Mouse (Mus musculus) Patski (cell line): ENCODE measurements around the gene Gngt2. TPM values are rescaled to one million over a fixed set of nuclear protein-coding genes. Genes with fewer than 3 reads are reported as not detected.
A peak's percentile ranks its signal among the peaks of the same experiment; 100 is the strongest.

Experiments used
- ATAC-seq: fragments of 100-300 bp; one replicate; pipeline ENCODE4 v1.8.0; 2021
- CTCF ChIA-PET: fragments of 350-600 bp; sonication (Branson Sonifier 250); formaldehyde crosslinking; loops from one replicate; lab custom pipeline; 2022; ENCODE audit warnings: inconsistent platforms; lab: Charles Lee
- POLR2A ChIA-PET: fragments of 350-600 bp; sonication (Branson Sonifier 250); formaldehyde crosslinking; loops from one replicate; lab custom pipeline; 2022; ENCODE audit warnings: antibody characterized with exemption, inconsistent platforms; lab: Charles Lee
- DNase-seq: peaks from one replicate; pipeline ENCODE4 v3.0.0-alpha.2; 2011; ENCODE audit warnings: low read depth, low spot score
- H3K27me3 ChIP-seq: fragments of 371-371 bp; one replicate; pipeline ENCODE4 v1.5.1; 2021
- CTCF ChIP-seq: fragments of 100-300 bp; IDR thresholded peaks from one replicate; pipeline ENCODE4 v1.5.1; 2021
- in situ Hi-C: fragments of 300-500 bp; cut with MboI; formaldehyde crosslinking; loops from 3 replicates; pipeline ENCODE4 v1.11.1; 2018; ENCODE audit warnings: low pct_unique_long_range_greater_than_20kb, mixed read lengths
- polyA plus RNA-seq: library from polyadenylated mRNA; unstranded; gene quantifications from one replicate; pipeline ENCODE4 v1.2.3, GENCODE M21; 2021

Gene Gngt2
- polyA plus RNA-seq, 1 experiment from 2014 or later, result not detected

GRCm38 (mm10) chr11:95825625-95826024 is 11.4 kb upstream of the Gngt2 start:
- in situ Hi-C loops, result no loop called here
- TF ChIP-seq CTCF, result no peak
- ChIA-PET CTCF (interaction anchor here (1.3 to 2.0 kb wide), 2 partner anchors 9 to 28 kb away, joined by 4 to 6 read pairs; no protein-coding TSS in a partner anchor), POLR2A (no interaction called here)
- H3K27me3 ChIP-seq, result peaks cover 10% of the 10 kb centered on the region
- ATAC-seq (no peak), DNase-seq (no peak)

- in situ Hi-C loops, result no loop called here
- ATAC-seq (no peak), DNase-seq (no peak)
- no peak for TF ChIP-seq CTCF
- ChIA-PET CTCF (interaction anchor here (0.7 to 1.7 kb wide), 9 partner anchors 13 to 314 kb away, joined by 3 to 5 read pairs (median 3); partner anchors contain the start of gene Snf8), POLR2A (no interaction called here)
- peaks cover 14% of the 10 kb centered on the region for H3K27me3 ChIP-seq
These were observed 10.5 kb upstream of the Gngt2 start for GRCm38 (mm10) chr11:95826317-95827167.

- DNase-seq (no peak), ATAC-seq (no peak)
- in situ Hi-C loops, result no loop called here
- H3K27me3 ChIP-seq, result peaks cover 14% of the 10 kb centered on the region
- POLR2A ChIA-PET, result no interaction called here
- CTCF ChIA-PET, result interaction anchor here (0.7 to 1.7 kb wide), 12 partner anchors 9 to 314 kb away, joined by 3 to 5 read pairs (median 3); partner anchors contain the start of gene Snf8
- TF ChIP-seq CTCF, result no peak
These were observed 9.9 kb upstream of the Gngt2 start for GRCm38 (mm10) chr11:95827168-95827447.

- DNase-seq, result peak; percentile 25
- H3K27me3 ChIP-seq, result peaks cover 14% of the 10 kb centered on the region
- CTCF ChIA-PET, result interaction anchor here (0.7 to 1.7 kb wide), 13 partner anchors 8 to 313 kb away, joined by 3 to 5 read pairs (median 3); partner anchors contain the start of gene Snf8
- no peak for TF ChIP-seq CTCF
- POLR2A ChIA-PET, result no interaction called here
- no peak for ATAC-seq
- in situ Hi-C loops, result no loop called here
These were observed 9.4 kb upstream of the Gngt2 start for GRCm38 (mm10) chr11:95827464-95828085.

GRCm38 (mm10) chr11:95828181-95828964 is 8.6 kb upstream of the Gngt2 start:
- POLR2A ChIA-PET, result no interaction called here
- TF ChIP-seq CTCF, result no peak
- peaks cover 14% of the 10 kb centered on the region for H3K27me3 ChIP-seq
- CTCF ChIA-PET, result interaction anchor here (1.0 to 1.7 kb wide), 10 partner anchors 8 to 262 kb away, joined by 3 to 5 read pairs (median 3); no protein-coding TSS in a partner anchor
- in situ Hi-C loops, result no loop called here
- ATAC-seq (no peak), DNase-seq (no peak)

GRCm38 (mm10) chr11:95829526-95830050 is 7.4 kb upstream of the Gngt2 start:
- POLR2A ChIA-PET, result no interaction called here
- no peak for TF ChIP-seq CTCF
- H3K27me3 ChIP-seq, result peaks cover 14% of the 10 kb centered on the region
- in situ Hi-C loops, result no loop called here
- CTCF ChIA-PET, result no interaction called here
- no peak for DNase-seq
- ATAC-seq, result no peak

- ATAC-seq, result no peak
- in situ Hi-C loops, result no loop called here
- no peak for DNase-seq
- CTCF ChIA-PET, result no interaction called here
- POLR2A ChIA-PET, result no interaction called here
- H3K27me3 ChIP-seq, result peaks cover 7% of the 10 kb centered on the region
- no peak for TF ChIP-seq CTCF
These were observed 6.4 kb upstream of the Gngt2 start for GRCm38 (mm10) chr11:95830411-95831275.

- DNase-seq (no peak), ATAC-seq (no peak)
- H3K27me3 ChIP-seq, result peaks cover 7% of the 10 kb centered on the region
- ChIA-PET POLR2A (no interaction called here), CTCF (no interaction called here)
- in situ Hi-C loops, result no loop called here
- TF ChIP-seq CTCF, result no peak
These were observed 5.8 kb upstream of the Gngt2 start for GRCm38 (mm10) chr11:95831276-95831619.

GRCm38 (mm10) chr11:95831641-95832040 is 5.4 kb upstream of the Gngt2 start:
- ChIA-PET POLR2A (no interaction called here), CTCF (no interaction called here)
- in situ Hi-C loops, result no loop called here
- TF ChIP-seq CTCF, result no peak
- H3K27me3 ChIP-seq, result peaks cover 7% of the 10 kb centered on the region
- DNase-seq, result no peak
- no peak for ATAC-seq
